Mouse (Mus musculus) small intestine, adult 2 months (tissue): Measurements from ENCODE around the gene Trarg1.

Experiments used
- CTCF ChIP-seq: fragments of 200-500 bp; IDR thresholded peaks from 2 replicates; pipeline ENCODE4 v1.5.1; 2012; ENCODE audit warnings: low read depth, mild to moderate bottlenecking, control low read depth, inconsistent platforms, low read length, moderate library complexity, mixed read lengths; ENCODE audit not compliant: insufficient replicate concordance, insufficient read length; ENCODE audit errors: extremely low read depth
- POLR2A ChIP-seq: fragments of 200-500 bp; IDR thresholded peaks from 2 replicates; pipeline ENCODE4 v1.6.1; 2012; ENCODE audit warnings: low read depth, mild to moderate bottlenecking, control low read depth, inconsistent platforms, low read length, moderate library complexity

- no peak for TF ChIP-seq CTCF
- no peak for TF ChIP-seq POLR2A
Observed at GRCm38 (mm10) chr11:76709625-76710452, 30.2 kb downstream of the Trarg1 start.
